Mouse (Mus musculus): ENCODE measurements around the gene Gm20696. TPM values are rescaled to one million over a fixed set of nuclear protein-coding genes. Genes with fewer than 3 reads are reported as not detected.

The Gm20696 gene
- polyA plus RNA-seq, 1 experiment from 2014 or later = 4.4 TPM

DNA sequence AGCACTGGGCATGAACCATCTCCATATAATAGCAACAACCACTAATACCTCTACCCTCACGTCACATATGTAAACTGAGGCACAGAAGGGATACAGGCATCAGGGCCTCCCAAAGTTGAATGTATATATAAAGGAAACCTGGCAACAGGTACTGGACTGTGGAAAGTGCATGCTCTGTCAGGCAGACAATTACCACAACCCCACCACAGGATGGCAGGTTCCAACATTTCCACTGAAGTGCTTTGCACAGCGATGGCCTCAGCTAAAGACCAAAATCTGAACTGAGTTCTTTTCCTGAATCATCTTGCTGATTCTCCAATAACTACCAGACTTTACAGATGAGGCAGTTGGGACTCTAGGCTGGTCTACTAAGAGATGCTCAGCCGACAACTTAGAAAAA, 361.4 kb downstream of the Gm20696 start:
- 88% methylated on average over 3 of the region's 3 CpGs for WGBS
- ATAC-seq (ENCODE audit: low FRiP score) = no peak
- peaks cover 7% of the 10 kb centered on the region for H3K4me1 ChIP-seq
- no peak overlapping the region for H3K27ac ChIP-seq
- no peak overlapping the region for H3K4me3 ChIP-seq
- no peaks in the 10 kb centered on the region for H3K36me3 ChIP-seq
- no peak overlapping the region for H3K9ac ChIP-seq
- no peak overlapping the region for H3K4me2 ChIP-seq (replicated peaks)
- H3K27me3 ChIP-seq = no peaks in the 10 kb centered on the region
- no peaks in the 10 kb centered on the region for H3K9me3 ChIP-seq (replicated peaks)

- ATAC-seq (ENCODE audit: low FRiP score) = no peak
- WGBS = 91% methylated on average over 6 of the region's 6 CpGs
- Histone ChIP-seq H3K4me3 (no peak overlapping the region), H3K9ac (no peak overlapping the region), H3K4me1 (peaks cover 4% of the 10 kb centered on the region; the same call in 1 of the 2 replicates), H3K9me3 (replicated peaks) (no peaks in the 10 kb centered on the region), H3K27ac (no peak overlapping the region), H3K4me2 (replicated peaks) (no peak overlapping the region), H3K36me3 (no peaks in the 10 kb centered on the region), H3K27me3 (no peaks in the 10 kb centered on the region)
Measured at GRCm38 (mm10) chr6:99302662-99303435, 363.7 kb downstream of the Gm20696 start.

DNA sequence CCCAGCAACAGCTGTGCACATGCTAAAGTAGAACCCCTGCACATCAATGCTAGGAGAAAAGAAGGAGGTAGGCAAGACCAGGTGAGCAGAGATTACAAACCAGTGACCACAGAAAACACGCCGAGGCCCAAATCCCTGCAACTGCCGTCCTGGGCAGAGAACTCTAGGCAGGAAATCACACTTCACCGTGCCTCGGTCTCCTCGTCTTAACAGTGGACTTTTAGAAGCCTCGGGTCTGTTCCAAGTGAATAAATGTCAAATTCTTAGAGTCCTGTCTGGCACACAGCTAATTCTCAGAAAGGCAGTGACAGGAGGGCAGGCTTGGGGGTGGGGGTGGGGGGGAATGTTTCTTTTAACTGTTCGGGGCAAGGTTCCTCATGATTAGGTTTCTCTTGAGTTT, 364.7 kb downstream of the Gm20696 start:
- no peak overlapping the region for H3K4me3 ChIP-seq
- no peak for ATAC-seq (ENCODE audit: low FRiP score)
- H3K4me2 ChIP-seq (replicated peaks) = no peak overlapping the region
- no peak overlapping the region for H3K27ac ChIP-seq
- WGBS = 81% methylated on average over 8 of the region's 8 CpGs
- H3K27me3 ChIP-seq = no peaks in the 10 kb centered on the region
- H3K36me3 ChIP-seq = no peaks in the 10 kb centered on the region
- H3K4me1 ChIP-seq = peaks cover 4% of the 10 kb centered on the region; the same call in 1 of the 2 replicates
- no peaks in the 10 kb centered on the region for H3K9me3 ChIP-seq (replicated peaks)
- H3K9ac ChIP-seq = no peak overlapping the region

DNA sequence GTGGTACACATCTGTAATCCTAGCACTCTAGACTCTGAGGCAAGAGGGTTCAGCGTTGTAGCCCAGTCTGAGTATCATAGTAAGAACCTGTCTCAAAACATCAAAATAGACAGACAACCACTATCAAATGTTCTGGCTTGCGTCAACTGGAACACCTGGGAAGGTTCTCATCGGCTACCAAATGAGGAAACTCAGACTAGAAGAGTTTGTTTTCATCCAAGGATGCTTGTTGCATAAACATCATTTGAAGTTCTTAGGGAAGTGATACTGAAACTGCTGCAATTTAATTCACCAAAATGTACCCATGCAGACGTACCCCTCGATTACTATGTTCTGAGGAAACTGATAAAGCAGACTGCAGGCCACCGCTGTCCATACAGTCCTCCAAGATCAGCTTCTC, 366.4 kb downstream of the Gm20696 start:
- H3K27ac ChIP-seq = no peak overlapping the region
- peaks cover 4% of the 10 kb centered on the region; the same call in 1 of the 2 replicates for H3K4me1 ChIP-seq
- ATAC-seq (ENCODE audit: low FRiP score) = no peak
- H3K9ac ChIP-seq = no peak overlapping the region
- no peak overlapping the region for H3K4me3 ChIP-seq
- WGBS = 94% methylated on average over 6 of the region's 6 CpGs
- H3K9me3 ChIP-seq (replicated peaks) = no peaks in the 10 kb centered on the region
- H3K36me3 ChIP-seq = no peaks in the 10 kb centered on the region
- H3K27me3 ChIP-seq = no peaks in the 10 kb centered on the region
- H3K4me2 ChIP-seq (replicated peaks) = no peak overlapping the region

DNA sequence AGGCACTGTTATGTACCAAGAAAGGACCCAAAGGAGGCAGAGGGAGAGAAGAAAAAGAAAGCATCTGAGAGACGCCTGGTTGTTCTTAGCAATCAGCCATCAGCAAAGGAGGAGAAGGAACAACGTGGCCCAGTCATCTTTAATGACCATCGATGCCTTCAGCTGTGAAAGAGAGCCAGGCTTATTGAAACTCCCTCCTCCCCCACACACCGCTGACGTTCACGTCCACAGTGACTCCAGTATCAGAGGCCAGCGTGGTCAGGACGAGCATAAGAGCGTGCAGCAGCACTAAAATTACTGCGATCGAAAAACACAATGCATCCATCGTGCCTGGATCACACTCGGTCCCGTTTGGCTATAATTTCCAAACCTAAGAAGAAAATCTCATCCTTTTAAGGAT, 367.4 kb downstream of the Gm20696 start:
- Histone ChIP-seq H3K9ac (no peak overlapping the region), H3K4me3 (no peak overlapping the region), H3K27ac (no peak overlapping the region), H3K36me3 (no peaks in the 10 kb centered on the region), H3K9me3 (replicated peaks) (no peaks in the 10 kb centered on the region), H3K4me2 (replicated peaks) (no peak overlapping the region), H3K27me3 (no peaks in the 10 kb centered on the region), H3K4me1 (peaks cover 4% of the 10 kb centered on the region; the same call in 1 of the 2 replicates)
- ATAC-seq (ENCODE audit: low FRiP score) = no peak
- WGBS = 71% methylated on average over 14 of the region's 14 CpGs

DNA sequence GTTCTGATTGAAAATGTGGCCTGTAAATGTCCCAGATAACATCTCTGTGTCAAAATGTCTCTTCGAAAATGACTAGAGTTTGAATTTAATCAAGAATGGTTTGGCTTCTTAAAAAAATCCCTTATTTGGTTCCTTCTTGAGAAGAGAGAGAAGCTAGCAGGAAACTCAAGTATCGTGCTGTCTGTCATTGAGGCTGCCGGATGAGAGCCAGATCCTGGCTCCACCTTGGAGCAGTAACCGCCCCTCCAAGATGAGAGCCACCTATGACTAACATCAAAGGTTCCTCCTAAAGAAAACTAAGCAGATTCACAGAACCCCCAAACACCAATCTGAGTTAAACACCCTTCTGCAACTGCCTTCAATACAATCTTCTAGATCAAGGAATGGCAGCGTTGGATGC, 369.1 kb downstream of the Gm20696 start:
- Histone ChIP-seq H3K36me3 (no peaks in the 10 kb centered on the region), H3K4me2 (replicated peaks) (no peak overlapping the region), H3K27ac (no peak overlapping the region), H3K27me3 (no peaks in the 10 kb centered on the region), H3K4me1 (peaks cover 4% of the 10 kb centered on the region; the same call in 1 of the 2 replicates), H3K9ac (no peak overlapping the region), H3K9me3 (replicated peaks) (no peaks in the 10 kb centered on the region), H3K4me3 (no peak overlapping the region)
- 93% methylated on average over 5 of the region's 5 CpGs for WGBS
- ATAC-seq (ENCODE audit: low FRiP score) = no peak

DNA sequence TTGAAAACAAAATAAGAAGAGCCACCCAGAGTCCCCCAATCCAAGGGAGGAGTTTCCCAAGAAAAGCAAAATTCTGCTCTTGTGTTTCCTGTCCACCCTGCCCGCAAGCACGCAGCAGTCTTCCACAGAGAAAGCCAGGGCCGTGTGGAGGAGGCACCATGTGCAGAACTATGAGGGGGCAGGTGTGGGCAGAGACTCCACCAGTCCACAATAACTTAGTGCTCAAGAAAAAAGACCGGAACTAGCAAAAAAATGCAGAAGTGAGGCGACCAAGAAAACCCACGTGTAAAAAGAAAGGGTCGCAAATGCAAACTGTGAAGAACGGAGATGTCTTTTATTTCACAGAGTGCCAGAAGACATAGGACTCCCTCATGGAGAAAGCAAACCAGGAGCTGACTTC, 371.1 kb downstream of the Gm20696 start:
- H3K36me3 ChIP-seq = no peaks in the 10 kb centered on the region
- no peaks in the 10 kb centered on the region for H3K9me3 ChIP-seq (replicated peaks)
- no peak overlapping the region for H3K4me2 ChIP-seq (replicated peaks)
- no peak overlapping the region for H3K9ac ChIP-seq
- WGBS = 81% methylated on average over 8 of the region's 8 CpGs
- H3K4me3 ChIP-seq = no peak overlapping the region
- ATAC-seq (ENCODE audit: low FRiP score) = no peak
- no peaks in the 10 kb centered on the region for H3K27me3 ChIP-seq
- no peak overlapping the region for H3K27ac ChIP-seq
- H3K4me1 ChIP-seq = no peaks in the 10 kb centered on the region

DNA sequence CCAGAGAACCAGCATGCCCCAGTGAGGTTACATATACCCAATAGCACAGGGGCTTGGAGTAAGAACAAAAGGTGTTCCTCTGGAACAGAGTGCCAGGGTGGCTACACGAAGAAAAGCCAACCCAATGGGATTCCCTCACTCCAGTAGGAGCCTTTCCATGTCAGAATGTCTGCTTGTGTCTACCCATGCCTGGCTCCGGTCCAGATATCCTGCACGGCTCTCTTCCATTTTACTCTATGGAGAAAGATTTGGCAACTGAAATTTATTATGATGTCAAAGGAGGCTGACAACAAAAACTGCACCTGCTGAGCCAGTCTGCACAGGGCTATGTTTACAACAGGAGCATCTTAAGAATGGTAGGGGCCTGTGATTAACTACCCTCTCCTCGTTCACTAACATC, 377.4 kb downstream of the Gm20696 start:
- Histone ChIP-seq H3K36me3 (no peaks in the 10 kb centered on the region), H3K9me3 (replicated peaks) (no peaks in the 10 kb centered on the region), H3K27ac (no peak overlapping the region), H3K4me2 (replicated peaks) (no peak overlapping the region), H3K27me3 (no peaks in the 10 kb centered on the region), H3K4me1 (no peaks in the 10 kb centered on the region), H3K4me3 (no peak overlapping the region), H3K9ac (no peak overlapping the region)
- 69% methylated on average over 4 of the region's 4 CpGs for WGBS
- ATAC-seq (ENCODE audit: low FRiP score) = no peak

- H3K36me3 ChIP-seq = no peaks in the 10 kb centered on the region
- H3K4me2 ChIP-seq (replicated peaks) = no peak overlapping the region
- H3K4me3 ChIP-seq = no peak overlapping the region
- peaks cover 6% of the 10 kb centered on the region; the same call in 1 of the 2 replicates for H3K4me1 ChIP-seq
- H3K27me3 ChIP-seq = no peaks in the 10 kb centered on the region
- H3K27ac ChIP-seq = no peak overlapping the region
- H3K9me3 ChIP-seq (replicated peaks) = no peaks in the 10 kb centered on the region
- no peak for ATAC-seq (ENCODE audit: low FRiP score)
- 74% methylated on average over 3 of the region's 3 CpGs for WGBS
- H3K9ac ChIP-seq = no peak overlapping the region
Measured at GRCm38 (mm10) chr6:99285026-99285425, 381.6 kb downstream of the Gm20696 start.

DNA sequence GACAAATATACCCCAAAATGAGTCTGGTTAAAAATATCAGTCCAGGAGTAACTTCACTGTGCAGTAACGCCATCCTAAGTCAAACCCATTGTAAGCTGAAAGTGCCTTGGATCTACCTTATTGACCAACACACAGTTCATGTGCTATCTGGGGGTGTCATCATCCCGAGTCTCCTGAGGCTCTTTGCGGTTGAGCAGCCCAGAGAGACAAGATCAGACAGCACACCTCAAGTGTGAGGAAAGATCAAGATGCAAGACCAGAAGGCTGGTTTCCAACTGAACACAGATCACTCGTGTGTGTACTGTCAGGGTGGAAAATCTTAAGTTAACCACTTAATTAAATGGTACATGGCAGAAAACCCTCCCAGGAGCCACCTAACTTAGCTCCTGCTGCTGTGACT, 382.6 kb downstream of the Gm20696 start:
- H3K9ac ChIP-seq = no peak overlapping the region
- no peak overlapping the region for H3K27ac ChIP-seq
- no peaks in the 10 kb centered on the region for H3K36me3 ChIP-seq
- H3K4me2 ChIP-seq (replicated peaks) = no peak overlapping the region
- H3K4me3 ChIP-seq = no peak overlapping the region
- WGBS = 81% methylated on average over 4 of the region's 4 CpGs
- H3K27me3 ChIP-seq = no peaks in the 10 kb centered on the region
- H3K9me3 ChIP-seq (replicated peaks) = no peaks in the 10 kb centered on the region
- ATAC-seq (ENCODE audit: low FRiP score) = no peak
- peaks cover 6% of the 10 kb centered on the region; the same call in 1 of the 2 replicates for H3K4me1 ChIP-seq

DNA sequence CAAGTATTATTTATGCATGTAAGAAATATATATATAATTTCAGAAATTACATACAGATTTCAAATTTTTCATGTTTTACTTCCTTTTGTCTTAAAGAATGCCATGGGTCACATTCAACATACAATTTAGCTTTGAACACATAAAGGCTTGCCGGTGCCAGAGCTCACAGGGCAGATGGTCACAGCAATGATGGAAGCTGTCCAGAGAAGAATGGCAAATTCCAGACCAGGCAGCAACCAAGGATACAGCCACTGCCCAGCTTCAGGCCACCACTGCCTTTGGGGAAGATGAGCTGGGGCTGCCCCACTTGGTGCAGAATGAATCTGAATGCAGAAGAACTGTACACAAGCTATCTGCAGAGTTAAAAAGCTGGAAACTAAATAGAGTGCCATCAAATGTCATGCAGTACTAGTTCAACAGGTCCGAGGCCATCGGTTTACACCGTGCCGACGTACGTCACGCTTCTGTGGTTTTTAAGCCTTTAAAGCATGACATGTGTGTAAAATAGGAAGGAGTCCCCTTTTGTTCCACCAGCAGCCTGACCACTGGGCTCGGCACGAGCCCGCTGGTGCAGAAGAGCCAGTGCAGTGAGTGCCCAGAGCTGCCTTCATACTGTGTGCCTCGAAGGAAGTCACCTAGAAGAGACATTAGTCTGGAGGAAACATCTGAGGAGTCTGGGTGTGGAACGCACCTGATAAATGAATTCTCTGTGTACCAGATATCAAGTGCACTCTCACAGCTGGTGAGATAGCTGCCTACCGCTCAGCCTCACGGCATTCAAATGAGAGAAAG, 383.5 kb downstream of the Gm20696 start:
- H3K4me1 ChIP-seq = peaks cover 6% of the 10 kb centered on the region; the same call in 1 of the 2 replicates
- no peak overlapping the region for H3K4me3 ChIP-seq
- WGBS = 45% methylated on average over 15 of the region's 15 CpGs

DNA sequence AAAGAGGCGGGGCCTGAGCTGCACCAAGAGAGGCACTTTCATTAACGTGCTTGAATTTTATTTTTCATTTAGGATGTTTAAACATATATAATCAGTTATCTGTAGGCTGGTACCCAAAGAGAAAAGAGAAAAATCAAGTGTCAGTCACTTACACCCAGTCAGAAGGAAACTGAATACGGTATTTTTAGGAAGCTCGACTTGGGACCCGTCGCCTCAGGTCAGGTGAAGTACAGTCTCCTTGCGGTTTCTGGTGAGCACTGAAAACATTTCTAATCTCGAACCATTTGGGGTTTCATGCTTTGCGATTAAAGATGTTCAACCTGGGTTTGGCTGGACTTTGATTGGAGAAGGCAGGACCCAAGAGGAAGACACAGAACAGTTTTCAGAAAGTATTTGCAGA, 385.2 kb downstream of the Gm20696 start:
- Histone ChIP-seq H3K9me3 (replicated peaks) (no peaks in the 10 kb centered on the region), H3K4me2 (replicated peaks) (no peak overlapping the region), H3K4me3 (no peak overlapping the region), H3K27me3 (no peaks in the 10 kb centered on the region), H3K36me3 (no peaks in the 10 kb centered on the region), H3K27ac (no peak overlapping the region), H3K4me1 (peaks cover 6% of the 10 kb centered on the region; the same call in 1 of the 2 replicates), H3K9ac (no peak overlapping the region)
- 95% methylated on average over 9 of the region's 9 CpGs for WGBS
- no peak for ATAC-seq (ENCODE audit: low FRiP score)

More for the DNA sequence above, 383.5 kb downstream of the Gm20696 start:
- Histone ChIP-seq H3K36me3 (no peaks in the 10 kb centered on the region), H3K9ac (no peak overlapping the region), H3K9me3 (replicated peaks) (no peaks in the 10 kb centered on the region), H3K4me2 (replicated peaks) (no peak overlapping the region), H3K27ac (no peak overlapping the region), H3K27me3 (no peaks in the 10 kb centered on the region)
- no peak for ATAC-seq (ENCODE audit: low FRiP score)

Measured in hindbrain, embryonic 12.5 days (tissue).